Mouse (Mus musculus) kidney, embryonic 15.5 days (tissue): ENCODE measurements around the gene Tmem267. TPM values are rescaled to one million over a fixed set of nuclear protein-coding genes. Genes with fewer than 3 reads are reported as not detected.

Source experiments
- ATAC-seq: fragments of 200-750 bp; cut with Nextera tagmentation; replicated peaks from 2 replicates; pipeline ENCODE4 v1.8.0; 2017; ENCODE audit warnings: moderate TSS enrichment; ENCODE audit not compliant: low FRiP score
- H3K27ac ChIP-seq: fragments of 300-500 bp; sonication (generic); 2 replicates; pipeline ENCODE4 v1.5.1; 2015; ENCODE audit warnings: mild to moderate bottlenecking, inconsistent platforms
- H3K27me3 ChIP-seq: fragments of 300-500 bp; sonication (generic); 2 replicates; pipeline ENCODE4 v1.6.1; 2015; ENCODE audit warnings: inconsistent platforms
- H3K36me3 ChIP-seq: fragments of 300-500 bp; sonication (generic); 2 replicates; pipeline ENCODE4 v1.6.1; 2015; ENCODE audit warnings: inconsistent platforms
- H3K4me1 ChIP-seq: fragments of 300-500 bp; sonication (generic); 2 replicates; pipeline ENCODE4 v1.6.1; 2015; ENCODE audit warnings: inconsistent platforms
- H3K4me2 ChIP-seq: fragments of 300-500 bp; sonication (generic); 2 replicates; pipeline ENCODE4 v1.6.1; 2015; ENCODE audit warnings: moderate library complexity, mild to moderate bottlenecking, inconsistent platforms
- H3K4me3 ChIP-seq: fragments of 300-500 bp; sonication (generic); replicated peaks from 2 replicates; pipeline ENCODE4 v1.5.1; 2015; ENCODE audit warnings: mild to moderate bottlenecking, inconsistent platforms
- H3K9ac ChIP-seq: fragments of 300-500 bp; sonication (generic); 2 replicates; pipeline ENCODE4 v1.6.1; 2015; ENCODE audit warnings: mild to moderate bottlenecking, inconsistent platforms
- H3K9me3 ChIP-seq: fragments of 300-500 bp; sonication (generic); replicated peaks from 2 replicates; pipeline ENCODE4 v1.6.1; 2016; ENCODE audit warnings: inconsistent platforms
- WGBS: fragments of 180-500 bp; shearing (Covaris S2); methylation state at CpG from one replicate; pipeline ENCODE4 v1.1.7; 2015; ENCODE audit warnings: mixed read lengths; 5-methylcytosine and 5-hydroxymethylcytosine counted together
- polyA plus RNA-seq: library from polyadenylated mRNA; unstranded; fragments of >200 nt; fragmentation: Nextera tagmentation; extraction: Ambion mirVana; gene quantifications from 2 replicates; pipeline ENCODE4 v1.2.1, GENCODE M21; 2015

Gene Tmem267
- polyA plus RNA-seq, 1 experiment from 2014 or later: 1.6 TPM

DNA sequence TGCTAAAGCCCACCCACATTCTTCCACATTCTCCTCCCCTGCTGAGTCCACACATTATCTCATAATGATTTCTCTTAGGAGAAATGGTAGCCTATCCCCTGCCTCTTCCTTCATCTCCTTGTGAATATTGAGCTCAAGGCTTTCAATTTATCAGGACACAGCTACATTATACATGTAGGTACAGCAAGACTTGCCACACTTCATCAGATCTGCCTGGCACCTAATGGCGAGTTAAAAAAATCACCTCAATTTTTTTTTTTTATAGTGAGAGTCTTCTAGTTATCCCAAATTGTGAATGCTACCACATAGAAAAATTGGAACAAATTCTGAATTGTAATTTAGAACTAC, 161.8 kb downstream of the Tmem267 start:
- no peak overlapping the region for H3K4me3 ChIP-seq
- H3K9me3 ChIP-seq: no peaks in the 10 kb centered on the region
- peak overlapping the region; percentile 34; the same call in 1 of the 2 replicates for H3K4me2 ChIP-seq
- H3K4me1 ChIP-seq: 0 out of 2 replicates have a peak, but pooled peaks cover 4% of the 10 kb centered on the region
- no peak for ATAC-seq
- no peak overlapping the region for H3K27ac ChIP-seq
- no peaks in the 10 kb centered on the region for H3K36me3 ChIP-seq
- 77% methylated on average over 1 of the region's 1 CpGs for WGBS
- no peak overlapping the region for H3K9ac ChIP-seq
- H3K27me3 ChIP-seq: no peaks in the 10 kb centered on the region

DNA sequence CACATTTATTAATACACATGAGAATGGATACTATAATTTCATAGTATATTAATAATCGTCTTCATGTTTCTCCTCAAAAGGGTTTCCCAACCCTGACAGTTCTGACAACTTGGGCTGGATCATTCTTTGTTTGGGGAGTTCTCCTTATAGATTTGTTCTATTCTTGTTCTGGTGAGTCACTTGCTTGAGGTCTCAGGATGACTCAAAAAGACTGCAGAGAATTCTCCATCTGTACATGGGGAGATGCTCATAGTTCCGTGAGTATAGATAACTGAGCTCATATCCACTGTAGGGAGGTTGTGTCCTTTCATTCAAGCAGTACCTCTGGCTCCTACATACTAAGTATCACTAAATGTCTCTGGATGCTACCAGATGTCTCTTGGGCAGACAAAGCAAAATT, 166.9 kb downstream of the Tmem267 start:
- H3K4me1 ChIP-seq: no peaks in the 10 kb centered on the region
- H3K36me3 ChIP-seq: no peaks in the 10 kb centered on the region
- no peaks in the 10 kb centered on the region for H3K9me3 ChIP-seq
- no peak overlapping the region for H3K27ac ChIP-seq
- H3K4me3 ChIP-seq: no peak overlapping the region
- no peaks in the 10 kb centered on the region for H3K27me3 ChIP-seq
- 91% methylated on average over 2 of the region's 2 CpGs for WGBS
- no peak for ATAC-seq
- H3K4me2 ChIP-seq: no peak overlapping the region
- H3K9ac ChIP-seq: no peak overlapping the region

DNA sequence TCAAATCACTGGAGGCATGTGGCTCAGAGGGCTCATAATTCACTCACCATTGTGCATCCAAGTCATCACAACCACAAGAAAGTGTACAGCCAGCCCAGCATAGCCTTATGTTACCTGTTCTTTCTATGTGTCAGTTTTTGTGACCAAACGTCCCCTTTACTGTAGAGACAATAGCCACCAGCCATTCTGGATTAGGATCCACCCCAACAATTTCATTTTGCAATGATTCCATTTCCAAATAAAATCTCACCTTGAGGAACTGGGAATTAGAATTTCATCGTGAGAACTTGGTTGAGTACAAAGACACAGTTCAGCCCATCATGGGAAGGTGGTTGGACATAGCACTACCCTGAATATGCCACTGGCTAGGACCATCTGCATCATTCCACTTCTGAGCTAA, 168.4 kb downstream of the Tmem267 start:
- ATAC-seq: no peak
- 84% methylated on average over 2 of the region's 2 CpGs for WGBS

DNA sequence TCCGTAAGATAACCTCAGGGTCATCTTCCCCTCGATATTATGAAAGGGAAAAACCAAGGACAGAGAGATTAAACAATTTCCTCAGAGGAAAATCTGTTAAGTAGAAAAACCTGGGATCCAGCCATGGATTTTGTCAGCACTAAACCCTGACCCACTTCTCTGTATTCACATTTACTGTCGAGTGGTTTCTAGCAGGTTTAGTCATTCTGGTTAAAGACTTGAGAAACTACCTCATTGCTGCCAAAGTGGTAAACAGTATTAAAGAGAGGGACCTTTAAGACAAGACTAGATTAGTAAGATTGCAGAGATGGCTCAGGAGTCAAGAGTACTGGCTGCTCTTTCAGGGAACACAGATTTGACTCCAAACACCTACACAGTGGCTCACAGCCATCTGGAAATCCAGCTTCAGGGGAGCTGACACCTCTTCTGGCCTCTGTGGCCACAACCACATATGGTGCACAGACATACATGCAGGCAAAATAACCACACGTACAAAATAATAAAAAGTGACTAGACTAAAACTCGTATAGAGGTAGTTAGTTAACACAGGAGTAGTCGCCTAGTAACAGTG, 169.1 kb downstream of the Tmem267 start:
- H3K27ac ChIP-seq: no peak overlapping the region
- H3K36me3 ChIP-seq: no peaks in the 10 kb centered on the region
- H3K9me3 ChIP-seq: no peaks in the 10 kb centered on the region
- no peak overlapping the region for H3K4me3 ChIP-seq
- H3K9ac ChIP-seq: no peak overlapping the region
- no peaks in the 10 kb centered on the region for H3K4me1 ChIP-seq
- no peak for ATAC-seq
- H3K4me2 ChIP-seq: no peak overlapping the region
- WGBS: 75% methylated on average over 6 of the region's 6 CpGs
- H3K27me3 ChIP-seq: no peaks in the 10 kb centered on the region

More for the DNA sequence above, 168.4 kb downstream of the Tmem267 start:
- Histone ChIP-seq H3K4me3 (no peak overlapping the region), H3K4me2 (no peak overlapping the region), H3K9ac (no peak overlapping the region), H3K27ac (no peak overlapping the region), H3K27me3 (no peaks in the 10 kb centered on the region), H3K4me1 (no peaks in the 10 kb centered on the region), H3K36me3 (no peaks in the 10 kb centered on the region), H3K9me3 (no peaks in the 10 kb centered on the region)

Other genes with a start within 250 kb of the Tmem267 start
- 86.6 and 96.4 TPM in 2 replicates for gene Paip1, start 59.4 kb upstream of the Tmem267 start, polyA plus RNA-seq
- 65.5 and 68.0 TPM in 2 replicates for gene 4833420G17Rik, start 25.3 kb upstream of the Tmem267 start, polyA plus RNA-seq
- gene 3110070M22Rik, start 344 bp downstream of the Tmem267 start, polyA plus RNA-seq: 1.1 and 1.7 TPM in 2 replicates
- gene Ccl28, start 135.8 kb downstream of the Tmem267 start, polyA plus RNA-seq: 0.05 and 0.13 TPM in 2 replicates
- gene Hmgcs1, start 202.3 kb downstream of the Tmem267 start, polyA plus RNA-seq: 179 and 188 TPM in 2 replicates